Mouse (Mus musculus) bone marrow, adult 2 months (tissue): ENCODE results near the gene Cox17.

Experiments used
- CTCF ChIP-seq: fragments of 200-500 bp; IDR thresholded peaks from 2 replicates; pipeline ENCODE4 v1.5.1; 2011; ENCODE audit warnings: low read length, control low read depth; ENCODE audit not compliant: control insufficient read depth, insufficient read depth
- POLR2A ChIP-seq: fragments of 200-500 bp; IDR thresholded peaks from 2 replicates; pipeline ENCODE4 v1.6.1; 2011; ENCODE audit warnings: low read depth, mild to moderate bottlenecking, control low read depth, low read length, borderline replicate concordance; ENCODE audit not compliant: control insufficient read depth

GRCm38 (mm10) chr16:38298410-38298809, 48.4 kb upstream of the Cox17 start:
- TF ChIP-seq POLR2A = no peak
- TF ChIP-seq CTCF = no peak
